Mouse (Mus musculus): ENCODE measurements around the gene Hist1h2bb. TPM values are rescaled to one million over a fixed set of nuclear protein-coding genes. Genes with fewer than 3 reads are reported as not detected.
"Not testable (repeated sequence)": the region's sequence is repeated elsewhere in the genome, so short reads cannot be mapped to it uniquely, and the experiment has no call there.

The Hist1h2bb gene
- polyA plus RNA-seq, 1 experiment from 2014 or later: 0.86 TPM

GRCm38 (mm10) chr13:23708654-23709053, 37.9 kb upstream of the Hist1h2bb start:
- H3K27me3 ChIP-seq: peaks cover 10% of the 10 kb centered on the region; the same call in 1 of the 2 replicates
- WGBS: 83% methylated on average over 4 of the region's 4 CpGs
- H3K4me2 ChIP-seq: no peak overlapping the region
- H3K36me3 ChIP-seq: no peaks in the 10 kb centered on the region
- ATAC-seq (ENCODE audit: low FRiP score): no peak
- peaks cover 14% of the 10 kb centered on the region for H3K4me1 ChIP-seq (replicated peaks)
- no peak overlapping the region for H3K9ac ChIP-seq
- H3K4me3 ChIP-seq: no peak overlapping the region
- no peak overlapping the region for H3K27ac ChIP-seq
- H3K9me3 ChIP-seq: no peaks in the 10 kb centered on the region

DNA sequence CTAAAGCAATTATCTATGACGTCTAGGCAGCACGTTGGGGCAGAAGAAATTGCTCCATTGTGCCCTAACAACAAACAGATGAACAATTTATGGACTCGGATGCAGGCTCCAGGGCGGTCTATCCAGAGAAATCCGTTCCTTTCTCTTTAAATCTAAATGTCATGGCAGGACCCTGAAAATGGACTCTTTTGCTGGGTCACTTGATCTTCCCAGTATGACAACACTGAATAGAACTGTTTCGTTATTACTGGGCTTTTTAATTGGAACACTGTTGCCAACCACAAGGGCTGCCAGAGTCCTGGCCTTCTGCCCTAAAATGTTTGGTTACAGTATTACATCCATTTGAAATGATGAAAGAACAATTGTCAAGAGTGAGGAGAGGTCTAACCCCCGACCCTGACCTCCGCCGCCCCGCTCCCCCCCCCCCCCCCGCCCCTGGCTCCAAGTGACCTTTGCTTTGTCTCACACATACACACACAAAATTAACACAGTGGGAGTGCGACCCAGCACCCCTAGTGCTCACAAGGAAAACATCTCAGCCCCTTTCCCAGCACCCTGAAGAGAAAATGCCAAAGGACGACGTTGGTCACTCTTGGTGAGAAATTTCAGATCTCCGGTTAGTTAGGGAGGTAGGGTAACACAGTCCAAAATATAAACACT, 36.7 kb upstream of the Hist1h2bb start:
- WGBS: 9% methylated on average over 14 of the region's 15 CpGs
- H3K4me2 ChIP-seq: peak overlapping the region; percentile 59
- no peaks in the 10 kb centered on the region for H3K36me3 ChIP-seq
- H3K27me3 ChIP-seq: peaks cover 10% of the 10 kb centered on the region; the same call in 1 of the 2 replicates
- ATAC-seq (ENCODE audit: low FRiP score): no peak
- H3K27ac ChIP-seq: no peak overlapping the region
- H3K4me3 ChIP-seq: peak overlapping the region; percentile 38
- peaks cover 14% of the 10 kb centered on the region for H3K4me1 ChIP-seq (replicated peaks)
- H3K9ac ChIP-seq: peak overlapping the region; percentile 62; the same call in 1 of the 2 replicates
- no peaks in the 10 kb centered on the region for H3K9me3 ChIP-seq

- WGBS: 5% methylated on average over 17 of the region's 17 CpGs
- no peak for ATAC-seq (ENCODE audit: low FRiP score)
- H3K4me1 ChIP-seq (replicated peaks): peaks cover 14% of the 10 kb centered on the region
These were observed 36.0 kb upstream of the Hist1h2bb start, which contains the start of gene Hfe for GRCm38 (mm10) chr13:23710374-23711089. Gene Hfe, minus strand, starts transcription at chr13:23710854.

DNA sequence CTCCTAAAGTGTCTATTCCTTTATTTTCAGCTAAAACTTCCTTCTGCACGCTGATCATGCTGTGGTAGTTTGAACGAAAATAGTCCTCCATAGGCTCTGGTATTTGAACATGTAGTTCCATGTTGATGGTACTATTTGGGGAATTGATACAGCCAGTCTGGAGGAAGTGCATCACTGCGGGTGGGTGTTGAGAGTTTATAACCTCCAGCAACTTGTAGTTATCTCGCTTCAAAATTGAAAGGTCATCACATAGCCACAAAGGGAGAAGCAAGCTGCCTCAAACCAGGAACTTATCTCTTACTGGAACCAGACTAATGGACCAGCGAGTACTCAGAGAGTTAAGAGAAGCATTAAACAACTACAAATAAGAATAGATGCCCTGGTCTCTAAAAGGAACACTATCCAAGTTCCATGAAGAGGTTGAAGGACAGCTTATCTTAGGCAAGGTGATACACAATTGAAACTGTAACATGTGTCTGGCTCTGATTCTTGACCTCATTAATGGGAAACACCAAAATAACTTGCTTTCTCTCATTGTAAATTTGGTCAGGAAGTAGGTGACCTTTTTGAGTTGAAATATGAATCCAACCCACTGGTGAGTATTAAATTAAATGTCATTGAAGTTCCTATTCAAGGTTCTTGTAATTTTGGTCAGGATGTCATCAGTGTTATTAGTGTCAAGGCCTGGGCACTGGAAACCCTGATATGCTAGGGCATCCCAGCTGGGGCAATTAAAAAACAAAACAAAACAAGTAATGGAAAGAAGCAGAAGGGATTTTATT, 30.1 kb upstream of the Hist1h2bb start:
- ATAC-seq (ENCODE audit: low FRiP score): no peak
- WGBS: 92% methylated on average over 5 of the region's 5 CpGs
- no peak overlapping the region for H3K4me3 ChIP-seq

More at GRCm38 (mm10) chr13:23710374-23711089, 36.0 kb upstream of the Hist1h2bb start, which contains the start of gene Hfe:
- peak within 1 kb of the TSS; percentile 38 for H3K4me3 ChIP-seq
- no peaks in the 10 kb centered on the region for H3K9me3 ChIP-seq
- peaks cover 10% of the 10 kb centered on the region; the same call in 1 of the 2 replicates for H3K27me3 ChIP-seq
- no peaks in the 10 kb centered on the region for H3K36me3 ChIP-seq
- H3K4me2 ChIP-seq: peak within 1 kb of the TSS; percentile 59
- no peak within 1 kb of the TSS for H3K27ac ChIP-seq
- H3K9ac ChIP-seq: peak within 1 kb of the TSS; percentile 62; the same call in 1 of the 2 replicates

GRCm38 (mm10) chr13:23717176-23717575, 29.4 kb upstream of the Hist1h2bb start:
- H3K4me3 ChIP-seq: no peak overlapping the region
- 54% methylated on average over 11 of the region's 11 CpGs for WGBS
- H3K9me3 ChIP-seq: no peaks in the 10 kb centered on the region
- H3K4me1 ChIP-seq (replicated peaks): no peaks in the 10 kb centered on the region
- no peak overlapping the region for H3K4me2 ChIP-seq
- H3K27me3 ChIP-seq: no peaks in the 10 kb centered on the region
- H3K27ac ChIP-seq: no peak overlapping the region
- H3K36me3 ChIP-seq: no peaks in the 10 kb centered on the region
- H3K9ac ChIP-seq: no peak overlapping the region
- ATAC-seq (ENCODE audit: low FRiP score): no peak

More for the DNA sequence above, 30.1 kb upstream of the Hist1h2bb start:
- peaks cover 2% of the 10 kb centered on the region; the same call in 1 of the 2 replicates for H3K27me3 ChIP-seq
- no peak overlapping the region for H3K4me2 ChIP-seq
- no peaks in the 10 kb centered on the region for H3K36me3 ChIP-seq
- no peak overlapping the region for H3K27ac ChIP-seq
- no peaks in the 10 kb centered on the region for H3K4me1 ChIP-seq (replicated peaks)
- no peaks in the 10 kb centered on the region for H3K9me3 ChIP-seq
- no peak overlapping the region for H3K9ac ChIP-seq

GRCm38 (mm10) chr13:23717593-23718245, 28.8 kb upstream of the Hist1h2bb start:
- not testable (repeated sequence) for ATAC-seq (ENCODE audit: low FRiP score); H3K4me3 ChIP-seq; H3K9me3 ChIP-seq; H3K27me3 ChIP-seq; H3K36me3 ChIP-seq; H3K9ac ChIP-seq; H3K27ac ChIP-seq; H3K4me2 ChIP-seq; H3K4me1 ChIP-seq (replicated peaks)
- 17% methylated on average over 2 of the region's 2 CpGs for WGBS

GRCm38 (mm10) chr13:23724239-23724638, 22.3 kb upstream of the Hist1h2bb start:
- 84% methylated on average over 4 of the region's 4 CpGs for WGBS
- Histone ChIP-seq H3K9me3 (no peaks in the 10 kb centered on the region), H3K27ac (no peak overlapping the region), H3K27me3 (no peaks in the 10 kb centered on the region), H3K4me2 (no peak overlapping the region), H3K4me1 (replicated peaks) (no peaks in the 10 kb centered on the region), H3K4me3 (no peak overlapping the region), H3K36me3 (no peaks in the 10 kb centered on the region), H3K9ac (no peak overlapping the region)
- ATAC-seq (ENCODE audit: low FRiP score): no peak

- WGBS: no CpG with 5 or more reads among the region's 1 CpGs
- Histone ChIP-seq H3K27me3 (no peaks in the 10 kb centered on the region), H3K4me2 (no peak overlapping the region), H3K4me3 (no peak overlapping the region), H3K4me1 (replicated peaks) (no peaks in the 10 kb centered on the region), H3K9me3 (no peaks in the 10 kb centered on the region), H3K9ac (no peak overlapping the region), H3K36me3 (no peaks in the 10 kb centered on the region), H3K27ac (no peak overlapping the region)
- no peak for ATAC-seq (ENCODE audit: low FRiP score)
These were observed 21.3 kb upstream of the Hist1h2bb start for GRCm38 (mm10) chr13:23725213-23725612.

DNA sequence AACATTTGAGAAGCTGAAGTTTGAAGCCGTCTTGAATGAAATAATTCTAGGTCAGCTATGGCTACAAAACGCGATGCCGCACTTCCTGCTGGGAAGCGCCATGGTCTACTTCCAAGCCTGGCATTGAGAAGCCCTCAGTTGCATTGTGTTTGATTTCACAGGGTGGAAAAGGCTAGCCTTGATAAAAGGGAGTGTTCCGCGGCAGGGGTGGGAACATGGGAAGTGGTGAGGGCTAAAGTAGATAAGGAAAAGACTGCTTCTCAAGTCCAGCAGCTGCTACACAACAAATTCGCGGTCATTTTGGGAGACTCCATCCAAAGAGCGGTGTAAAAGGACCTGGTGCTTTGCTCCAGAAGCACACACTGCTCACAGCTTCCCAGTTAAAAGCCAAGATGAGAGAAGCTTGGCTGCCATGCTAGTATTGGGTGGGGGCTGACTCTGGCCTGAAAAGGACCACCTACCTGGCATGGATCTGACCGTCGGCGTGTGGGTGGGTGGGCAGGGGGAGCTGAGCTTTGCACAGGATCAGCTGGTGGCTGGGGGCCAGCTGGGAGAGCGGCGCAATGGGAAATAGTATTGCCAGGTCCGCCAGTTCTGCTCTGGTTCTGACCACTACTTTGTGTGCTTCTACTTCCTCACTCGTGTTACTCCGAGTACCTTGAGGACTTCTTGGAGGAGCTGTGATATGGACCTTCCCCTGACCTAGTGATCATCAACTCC, 17.9 kb upstream of the Hist1h2bb start:
- Histone ChIP-seq H3K4me3 (no peak overlapping the region), H3K9ac (no peak overlapping the region), H3K36me3 (no peaks in the 10 kb centered on the region), H3K4me2 (no peak overlapping the region), H3K4me1 (replicated peaks) (no peaks in the 10 kb centered on the region), H3K27ac (no peak overlapping the region), H3K27me3 (no peaks in the 10 kb centered on the region), H3K9me3 (no peaks in the 10 kb centered on the region)
- ATAC-seq (ENCODE audit: low FRiP score): no peak
- 86% methylated on average over 18 of the region's 18 CpGs for whole genome bisulfite sequencing

GRCm38 (mm10) chr13:23729192-23729525, 17.4 kb upstream of the Hist1h2bb start:
- Histone ChIP-seq H3K4me2 (no peak overlapping the region), H3K27me3 (no peaks in the 10 kb centered on the region), H3K9ac (no peak overlapping the region), H3K9me3 (no peaks in the 10 kb centered on the region), H3K36me3 (no peaks in the 10 kb centered on the region), H3K4me1 (replicated peaks) (no peaks in the 10 kb centered on the region), H3K4me3 (no peak overlapping the region), H3K27ac (no peak overlapping the region)
- no peak for ATAC-seq (ENCODE audit: low FRiP score)
- 94% methylated on average over 9 of the region's 9 CpGs for WGBS

DNA sequence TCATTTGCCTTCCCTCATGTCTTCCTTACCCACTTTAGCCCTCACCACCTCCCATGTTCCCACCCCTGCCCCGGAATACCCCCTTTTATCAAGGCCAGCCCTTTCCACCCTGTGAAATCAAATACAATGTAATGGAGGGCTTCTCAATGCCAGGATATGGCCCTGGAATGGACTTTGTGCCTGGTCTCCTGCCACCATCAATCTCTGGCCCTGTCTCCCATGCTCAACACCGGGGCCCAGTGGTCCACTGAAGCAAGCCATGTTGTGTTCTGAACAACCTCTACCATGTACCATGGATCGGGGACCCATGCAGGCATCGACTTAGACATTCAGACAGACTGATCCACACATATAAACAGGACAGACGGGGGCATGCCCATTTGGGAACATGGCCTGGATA, 16.8 kb upstream of the Hist1h2bb start:
- Histone ChIP-seq H3K36me3 (no peaks in the 10 kb centered on the region), H3K27me3 (no peaks in the 10 kb centered on the region), H3K4me2 (no peak overlapping the region), H3K9ac (no peak overlapping the region), H3K4me3 (no peak overlapping the region), H3K9me3 (no peaks in the 10 kb centered on the region), H3K27ac (no peak overlapping the region), H3K4me1 (replicated peaks) (no peaks in the 10 kb centered on the region)
- 92% methylated on average over 5 of the region's 5 CpGs for WGBS
- no peak for ATAC-seq (ENCODE audit: low FRiP score)

All from hindbrain, embryonic 13.5 days (tissue).